Mouse (Mus musculus): Measurements from ENCODE around the gene Arhgap42. TPM values are rescaled to one million over a fixed set of nuclear protein-coding genes. Genes with fewer than 3 reads are reported as not detected.

Gene Arhgap42
- polyA plus RNA-seq, 1 experiment from 2014 or later, result 43.5 TPM

DNA sequence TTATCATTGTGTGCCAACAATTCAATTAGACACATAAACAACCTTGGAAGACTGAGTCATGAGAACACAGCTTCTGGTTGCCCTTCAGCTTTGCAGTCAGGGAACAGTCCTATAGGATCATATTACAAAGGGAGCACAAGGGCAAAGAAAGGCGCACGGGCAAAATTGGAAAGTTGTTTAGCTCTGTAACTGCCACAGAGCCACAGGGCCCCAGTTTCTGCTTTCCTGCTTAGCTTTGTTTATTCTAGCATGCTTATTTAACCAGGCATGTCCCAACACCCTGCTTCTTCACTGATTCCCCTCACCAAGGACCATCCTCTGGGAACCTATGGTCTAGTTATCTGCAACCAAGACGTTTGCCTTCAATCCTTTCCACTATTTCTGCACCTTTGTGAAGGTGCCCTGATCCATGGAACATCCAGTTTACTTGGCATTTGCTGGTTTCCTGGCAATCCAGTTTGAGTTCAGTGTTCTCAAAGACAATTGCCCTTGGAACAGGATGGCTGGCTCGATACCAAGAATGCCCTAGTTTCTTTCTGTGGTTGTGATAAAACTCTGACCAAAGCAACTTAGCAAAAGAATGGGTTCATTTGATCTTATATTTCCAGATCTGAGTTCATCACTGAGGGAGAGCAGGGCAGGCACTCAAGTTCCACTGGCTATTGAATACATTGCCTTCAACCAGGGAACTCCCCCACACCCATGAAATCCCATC is 111.7 kb downstream of the Arhgap42 start:
- WGBS, result 25% methylated on average over 4 of the region's 4 CpGs
- Histone ChIP-seq H3K4me1 (peaks cover 9% of the 10 kb centered on the region), H3K27ac (peak overlapping the region; percentile 61), H3K9ac (no peak overlapping the region), H3K4me2 (no peak overlapping the region), H3K9me3 (replicated peaks) (no peaks in the 10 kb centered on the region), H3K36me3 (no peaks in the 10 kb centered on the region), H3K4me3 (replicated peaks) (no peak overlapping the region), H3K27me3 (no peaks in the 10 kb centered on the region)
- peak; percentile 67 for ATAC-seq (replicated peaks; ENCODE audit: low FRiP score)

GRCm38 (mm10) chr9:9124156-9124555 is 114.7 kb downstream of the Arhgap42 start:
- Histone ChIP-seq H3K27me3 (no peaks in the 10 kb centered on the region), H3K9me3 (replicated peaks) (no peaks in the 10 kb centered on the region), H3K4me1 (peaks cover 11% of the 10 kb centered on the region), H3K9ac (no peak overlapping the region), H3K4me3 (replicated peaks) (no peak overlapping the region), H3K27ac (no peak overlapping the region), H3K4me2 (no peak overlapping the region), H3K36me3 (no peaks in the 10 kb centered on the region)
- no peak for ATAC-seq (replicated peaks; ENCODE audit: low FRiP score)
- WGBS, result 55% methylated on average over 2 of the region's 2 CpGs

DNA sequence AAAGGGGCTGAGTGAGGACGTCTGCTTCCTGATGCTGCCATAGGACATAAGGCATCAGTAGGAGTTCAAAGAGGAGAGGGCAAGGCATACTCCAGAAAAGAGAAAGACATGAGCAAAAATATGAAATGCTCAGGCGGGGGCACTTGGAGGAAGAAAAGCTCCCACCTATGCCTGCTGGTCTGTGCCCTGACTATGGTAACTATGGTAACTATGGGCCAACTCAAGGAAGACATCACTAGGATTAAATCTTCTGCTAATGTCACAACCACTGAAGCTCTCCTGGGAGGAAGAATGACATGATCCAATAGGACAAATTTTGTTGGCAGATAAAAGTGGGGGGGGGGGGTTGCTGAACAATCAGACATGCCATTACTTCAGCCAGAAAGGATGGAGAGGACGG is 124.6 kb downstream of the Arhgap42 start:
- no peak for ATAC-seq (replicated peaks; ENCODE audit: low FRiP score)
- H3K27me3 ChIP-seq, result no peaks in the 10 kb centered on the region

DNA sequence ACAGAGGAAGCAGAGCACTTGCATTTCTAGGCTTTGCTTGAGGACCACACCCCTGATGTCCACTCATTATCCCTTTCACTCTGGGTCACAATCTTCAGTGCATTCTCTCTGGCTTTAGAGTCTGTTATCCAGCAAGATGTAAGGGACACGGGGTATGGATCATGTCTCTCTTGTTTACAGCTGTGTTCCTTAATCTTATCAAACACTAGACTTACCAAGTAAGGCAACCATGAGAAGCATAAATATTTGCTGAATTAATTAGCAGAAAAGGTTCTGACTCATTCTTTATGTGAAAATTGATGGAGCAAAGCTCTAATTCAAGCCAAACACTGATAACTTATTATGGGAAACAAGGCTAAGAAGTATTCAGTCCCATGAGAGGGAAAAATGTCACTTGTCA is 125.1 kb downstream of the Arhgap42 start:
- H3K4me1 ChIP-seq, result no peaks in the 10 kb centered on the region
- H3K9me3 ChIP-seq (replicated peaks), result no peaks in the 10 kb centered on the region

More for the DNA sequence above, 124.6 kb downstream of the Arhgap42 start:
- no peaks in the 10 kb centered on the region for H3K36me3 ChIP-seq
- no peaks in the 10 kb centered on the region for H3K9me3 ChIP-seq (replicated peaks)
- no peak overlapping the region for H3K27ac ChIP-seq
- H3K4me1 ChIP-seq, result no peaks in the 10 kb centered on the region
- H3K9ac ChIP-seq, result no peak overlapping the region
- H3K4me2 ChIP-seq, result no peak overlapping the region
- 81% methylated on average over 3 of the region's 3 CpGs for WGBS
- H3K4me3 ChIP-seq (replicated peaks), result no peak overlapping the region

GRCm38 (mm10) chr9:9112921-9113320 is 126.0 kb downstream of the Arhgap42 start:
- no peaks in the 10 kb centered on the region for H3K9me3 ChIP-seq (replicated peaks)
- 71% methylated on average over 4 of the region's 4 CpGs for WGBS
- H3K4me2 ChIP-seq, result no peak overlapping the region
- no peak for ATAC-seq (replicated peaks; ENCODE audit: low FRiP score)
- H3K27me3 ChIP-seq, result no peaks in the 10 kb centered on the region
- H3K4me1 ChIP-seq, result no peaks in the 10 kb centered on the region
- no peaks in the 10 kb centered on the region for H3K36me3 ChIP-seq
- H3K4me3 ChIP-seq (replicated peaks), result no peak overlapping the region
- no peak overlapping the region for H3K9ac ChIP-seq
- no peak overlapping the region for H3K27ac ChIP-seq

More for the DNA sequence above, 125.1 kb downstream of the Arhgap42 start:
- Histone ChIP-seq H3K27me3 (no peaks in the 10 kb centered on the region), H3K9ac (no peak overlapping the region), H3K36me3 (no peaks in the 10 kb centered on the region), H3K4me3 (replicated peaks) (no peak overlapping the region), H3K4me2 (no peak overlapping the region), H3K27ac (no peak overlapping the region)
- WGBS, result 71% methylated on average over 1 of the region's 1 CpGs
- no peak for ATAC-seq (replicated peaks; ENCODE audit: low FRiP score)

- Histone ChIP-seq H3K4me3 (replicated peaks) (no peak overlapping the region), H3K4me2 (no peak overlapping the region)
- no peak for ATAC-seq (replicated peaks; ENCODE audit: low FRiP score)
These were observed 131.2 kb downstream of the Arhgap42 start for GRCm38 (mm10) chr9:9107697-9108096.

DNA sequence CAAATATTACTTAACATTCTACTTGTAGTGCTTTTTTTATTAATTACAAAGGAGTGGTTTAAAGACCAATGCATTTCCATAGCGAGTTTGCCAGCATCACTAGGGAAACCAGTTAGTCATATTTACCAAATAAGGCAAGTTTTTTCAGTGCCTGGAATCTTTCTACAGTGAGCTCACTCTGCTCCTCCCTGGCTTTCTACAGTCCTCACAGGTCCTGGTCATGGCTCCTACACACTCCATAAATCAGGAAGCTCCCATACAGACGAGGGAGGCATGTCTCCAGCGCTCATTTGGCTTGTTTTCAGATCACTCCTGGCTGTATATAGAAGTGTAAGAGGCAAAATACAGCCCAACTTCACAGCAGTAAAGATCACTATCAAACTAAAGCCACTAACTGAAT is 134.1 kb downstream of the Arhgap42 start:
- ATAC-seq (replicated peaks; ENCODE audit: low FRiP score), result no peak; the same call in 1 of the 2 replicates
- no peak overlapping the region for H3K9ac ChIP-seq

More at GRCm38 (mm10) chr9:9107697-9108096, 131.2 kb downstream of the Arhgap42 start:
- H3K27me3 ChIP-seq, result no peaks in the 10 kb centered on the region
- no peaks in the 10 kb centered on the region for H3K9me3 ChIP-seq (replicated peaks)
- no peak overlapping the region for H3K27ac ChIP-seq
- no peaks in the 10 kb centered on the region for H3K36me3 ChIP-seq
- no peak overlapping the region for H3K9ac ChIP-seq
- 0 out of 2 replicates have a peak, but pooled peaks cover 2% of the 10 kb centered on the region for H3K4me1 ChIP-seq

DNA sequence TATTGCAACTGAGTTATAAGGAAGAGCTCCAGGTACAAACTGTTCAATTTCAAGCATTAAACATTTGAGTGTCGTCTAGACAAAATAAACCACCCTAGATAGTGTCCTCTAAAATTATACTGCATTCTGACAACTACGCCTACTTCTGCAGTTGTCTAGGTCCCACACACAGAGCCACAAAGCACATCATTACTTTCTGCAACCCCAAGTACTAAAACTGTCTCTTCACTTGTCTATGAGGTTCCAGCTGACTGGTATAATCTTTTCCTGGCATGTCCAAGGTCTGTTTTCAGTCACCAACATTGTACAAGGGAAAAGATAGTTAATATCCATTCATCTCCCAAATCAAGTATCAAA is 136.8 kb downstream of the Arhgap42 start:
- Histone ChIP-seq H3K27me3 (no peaks in the 10 kb centered on the region), H3K9ac (no peak overlapping the region), H3K4me2 (no peak overlapping the region), H3K4me3 (replicated peaks) (no peak overlapping the region), H3K27ac (no peak overlapping the region), H3K4me1 (0 out of 2 replicates have a peak, but pooled peaks cover 2% of the 10 kb centered on the region), H3K9me3 (replicated peaks) (no peaks in the 10 kb centered on the region), H3K36me3 (no peaks in the 10 kb centered on the region)
- WGBS, result 88% methylated on average over 2 of the region's 2 CpGs
- no peak for ATAC-seq (replicated peaks; ENCODE audit: low FRiP score)

More for the DNA sequence above, 134.1 kb downstream of the Arhgap42 start:
- Histone ChIP-seq H3K36me3 (no peaks in the 10 kb centered on the region), H3K4me3 (replicated peaks) (no peak overlapping the region), H3K27me3 (no peaks in the 10 kb centered on the region), H3K27ac (no peak overlapping the region), H3K4me2 (no peak overlapping the region), H3K9me3 (replicated peaks) (no peaks in the 10 kb centered on the region), H3K4me1 (0 out of 2 replicates have a peak, but pooled peaks cover 2% of the 10 kb centered on the region)
- 36% methylated on average over 3 of the region's 3 CpGs for WGBS

DNA sequence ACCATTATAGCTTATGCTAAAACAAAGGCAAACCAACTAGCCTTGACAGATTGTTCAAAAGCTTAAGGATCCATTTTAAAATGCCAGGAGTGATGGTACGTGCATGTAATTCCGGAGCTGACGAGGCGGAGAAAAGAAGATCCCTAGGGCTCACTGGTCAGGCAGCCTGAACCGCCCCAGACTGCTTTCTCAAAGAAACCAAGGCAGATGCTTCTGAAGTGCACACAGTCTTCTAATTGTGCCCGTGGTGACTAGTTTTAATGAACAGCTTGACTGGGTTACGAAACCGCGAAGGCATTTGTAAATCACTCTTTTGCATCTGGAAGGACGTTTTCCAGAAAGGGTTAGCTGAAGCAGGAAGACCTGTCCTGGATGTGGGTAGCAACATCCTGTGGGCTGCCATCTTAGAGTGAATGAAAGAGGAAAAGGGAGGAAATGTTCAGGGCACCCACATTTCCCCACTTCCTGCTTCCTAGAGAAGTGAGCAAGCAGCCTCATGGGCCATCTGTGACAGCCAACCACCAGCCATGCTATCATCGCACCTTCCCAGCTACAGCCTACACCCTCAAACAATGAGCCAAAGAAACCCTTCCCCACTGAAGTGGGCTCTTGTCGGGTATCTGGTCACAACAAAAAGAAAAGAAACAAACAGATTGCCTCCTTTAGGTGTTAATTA is 137.3 kb downstream of the Arhgap42 start:
- Histone ChIP-seq H3K9ac (no peak overlapping the region), H3K4me1 (0 out of 2 replicates have a peak, but pooled peaks cover 2% of the 10 kb centered on the region), H3K36me3 (no peaks in the 10 kb centered on the region), H3K4me3 (replicated peaks) (no peak overlapping the region), H3K27ac (no peak overlapping the region), H3K27me3 (no peaks in the 10 kb centered on the region), H3K9me3 (replicated peaks) (no peaks in the 10 kb centered on the region), H3K4me2 (no peak overlapping the region)
- 77% methylated on average over 12 of the region's 12 CpGs for WGBS
- ATAC-seq (replicated peaks; ENCODE audit: low FRiP score), result no peak

DNA sequence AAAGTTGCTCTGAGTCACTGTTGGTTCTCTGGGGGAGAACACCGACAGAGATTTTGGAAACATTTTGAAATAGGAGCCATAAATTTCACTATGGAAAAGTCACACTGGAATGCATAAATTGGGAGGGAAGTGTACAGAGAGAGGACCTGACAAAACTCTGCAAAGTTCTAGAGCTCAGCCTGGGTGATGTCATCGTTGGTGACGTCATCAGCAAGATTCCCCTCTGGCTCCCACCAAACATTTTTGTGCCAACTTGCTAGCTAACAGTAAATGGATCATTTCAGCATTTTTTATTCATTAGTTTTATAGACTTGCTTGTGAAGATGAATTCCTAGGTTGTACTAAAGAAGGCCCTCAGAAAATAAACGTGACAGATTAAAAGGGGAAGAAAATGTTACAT is 137.8 kb downstream of the Arhgap42 start:
- no peak overlapping the region for H3K9ac ChIP-seq
- H3K4me1 ChIP-seq, result 0 out of 2 replicates have a peak, but pooled peaks cover 2% of the 10 kb centered on the region
- H3K36me3 ChIP-seq, result no peaks in the 10 kb centered on the region
- H3K9me3 ChIP-seq (replicated peaks), result no peaks in the 10 kb centered on the region
- ATAC-seq (replicated peaks; ENCODE audit: low FRiP score), result no peak
- no peak overlapping the region for H3K4me2 ChIP-seq
- no peak overlapping the region for H3K4me3 ChIP-seq (replicated peaks)
- H3K27ac ChIP-seq, result no peak overlapping the region
- WGBS, result 77% methylated on average over 4 of the region's 4 CpGs
- no peaks in the 10 kb centered on the region for H3K27me3 ChIP-seq

- Histone ChIP-seq H3K27me3 (no peaks in the 10 kb centered on the region), H3K36me3 (no peaks in the 10 kb centered on the region), H3K4me3 (replicated peaks) (no peak overlapping the region), H3K4me1 (no peaks in the 10 kb centered on the region), H3K27ac (no peak overlapping the region), H3K9ac (no peak overlapping the region), H3K9me3 (replicated peaks) (no peaks in the 10 kb centered on the region), H3K4me2 (no peak overlapping the region)
- ATAC-seq (replicated peaks; ENCODE audit: low FRiP score), result no peak
- 94% methylated on average over 4 of the region's 4 CpGs for WGBS
These were observed 141.1 kb downstream of the Arhgap42 start for GRCm38 (mm10) chr9:9097835-9098234.

DNA sequence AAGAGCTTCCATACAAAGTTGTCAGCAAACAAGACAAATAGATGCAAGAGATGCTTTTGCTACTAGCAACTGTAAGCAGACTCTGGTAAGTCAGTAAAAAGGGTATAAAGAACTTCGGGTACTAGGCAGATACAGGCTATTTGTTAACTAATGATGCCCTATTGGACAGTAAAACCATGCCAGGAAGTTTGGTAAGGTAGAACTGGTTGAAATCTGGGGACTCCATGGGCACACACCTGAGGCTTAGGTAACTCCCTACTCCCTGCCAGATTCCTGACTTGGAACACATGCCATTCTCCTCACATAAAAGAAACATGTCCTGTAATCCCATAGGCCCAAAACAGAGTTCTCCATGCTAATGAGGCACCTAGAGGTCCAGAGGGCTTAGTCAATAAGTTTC is 142.1 kb downstream of the Arhgap42 start:
- Histone ChIP-seq H3K4me2 (no peak overlapping the region), H3K9ac (no peak overlapping the region), H3K4me3 (replicated peaks) (no peak overlapping the region), H3K9me3 (replicated peaks) (no peaks in the 10 kb centered on the region), H3K4me1 (no peaks in the 10 kb centered on the region), H3K36me3 (no peaks in the 10 kb centered on the region), H3K27ac (no peak overlapping the region), H3K27me3 (no peaks in the 10 kb centered on the region)
- ATAC-seq (replicated peaks; ENCODE audit: low FRiP score), result no peak
- 90% methylated on average over 1 of the region's 1 CpGs for WGBS

All from kidney, embryonic 15.5 days (tissue).